Mouse (Mus musculus) lung, adult 2 months (tissue): ENCODE results near the gene Armh3.

Source experiments
- CTCF ChIP-seq: fragments of 200-500 bp; IDR thresholded peaks from 2 replicates; pipeline ENCODE4 v1.5.1; 2011; ENCODE audit warnings: mild to moderate bottlenecking, low read length, control low read depth; ENCODE audit not compliant: insufficient read depth
- POLR2A ChIP-seq: fragments of 200-500 bp; IDR thresholded peaks from 2 replicates; pipeline ENCODE4 v1.6.1; 2011; ENCODE audit warnings: low read depth, mild to moderate bottlenecking, control low read depth, low read length, borderline replicate concordance; ENCODE audit errors: extremely low read depth

DNA sequence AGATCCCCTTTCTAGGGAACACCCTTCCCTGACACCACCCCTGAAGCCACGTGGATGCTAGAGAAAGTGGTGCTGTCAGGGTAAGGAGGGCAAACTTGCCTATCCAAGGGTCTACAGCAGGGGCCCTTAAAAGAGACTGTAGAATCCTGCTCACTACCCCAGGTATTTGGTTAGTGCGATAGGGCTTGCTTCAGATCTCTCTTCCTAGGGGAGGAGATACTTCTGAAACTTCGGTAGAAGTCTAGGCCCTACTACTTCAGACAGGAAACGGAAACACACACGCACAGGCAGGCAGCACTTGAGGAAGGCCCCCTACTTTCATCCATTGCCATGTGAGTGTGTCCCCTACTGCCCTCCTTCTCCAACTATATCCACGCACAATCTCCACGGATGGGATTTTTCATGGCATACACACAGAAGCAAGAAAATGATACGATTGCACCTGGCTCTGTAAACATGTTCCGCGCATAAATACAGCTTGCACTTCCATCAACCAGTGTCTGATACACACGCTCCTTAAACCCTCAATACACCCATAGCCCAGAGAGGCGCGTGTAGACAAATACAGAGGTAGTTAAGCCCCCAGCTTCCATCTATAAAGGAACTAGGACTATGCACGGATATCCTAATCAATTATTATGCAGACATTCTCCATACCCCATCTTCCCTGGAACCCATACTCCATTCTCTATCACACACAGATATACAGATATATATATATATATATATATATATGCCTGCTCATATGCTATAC lies 42.0 kb upstream of the Armh3 start:
- TF ChIP-seq CTCF (no peak), POLR2A (no peak)
